Mouse (Mus musculus) MEL (cell line): ENCODE measurements around the gene Sort1. TPM values are rescaled to one million over a fixed set of nuclear protein-coding genes. Genes with fewer than 3 reads are reported as not detected.

Experiments used
- DNase-seq: peaks from one replicate; pipeline ENCODE4 v3.0.0; 2011; ENCODE audit warnings: low read depth, low spot score
- H3K27ac ChIP-seq: 2 replicates; pipeline ENCODE4 v1.5.1; 2012; ENCODE audit warnings: low read depth, mild to moderate bottlenecking, control low read depth, low read length, moderate library complexity; ENCODE audit not compliant: control insufficient read depth
- H3K27me3 ChIP-seq, 2 experiments: fragments of 150-350 bp in 1 of 2; sonication (generic) in 1 of 2; 2 replicates each; pipeline ENCODE4 v1.6.1; 2012; ENCODE audit warnings: low read length in 2 of 2, mild to moderate bottlenecking in 2 of 2, improper control_type of control experiment in 1 of 2, moderate library complexity in 1 of 2; ENCODE audit not compliant: insufficient read depth in 2 of 2, control insufficient read depth in 1 of 2
- H3K36me3 ChIP-seq, 2 experiments: 2 replicates each; pipeline ENCODE4 v1.6.1; 2012 to 2014; ENCODE audit warnings: low read length in 2 of 2, improper control_type of control experiment in 1 of 2, inconsistent platforms in 1 of 2, mild to moderate bottlenecking in 1 of 2; ENCODE audit not compliant: insufficient read depth in 2 of 2, control insufficient read depth in 1 of 2
- H3K4me1 ChIP-seq, 2 experiments: fragments of 150-350 bp in 1 of 2; sonication (generic) in 1 of 2; 2 replicates each; pipeline ENCODE4 v1.6.1; 2012; ENCODE audit warnings: low read length in 2 of 2, improper control_type of control experiment in 1 of 2, mild to moderate bottlenecking in 1 of 2; ENCODE audit not compliant: insufficient read depth in 2 of 2, control insufficient read depth in 1 of 2
- H3K4me3 ChIP-seq, 2 experiments: fragments of 150-350 bp in 1 of 2; sonication (generic) in 1 of 2; 2 replicates each; pipeline ENCODE4 v1.5.1; 2012; ENCODE audit warnings: low read depth in 2 of 2, low read length in 2 of 2, mild to moderate bottlenecking in 2 of 2, moderate library complexity in 2 of 2, control low read depth in 1 of 2, improper control_type of control experiment in 1 of 2; ENCODE audit not compliant: control insufficient read depth in 1 of 2, insufficient read depth in 1 of 2
- H3K79me2 ChIP-seq: 2 replicates; pipeline ENCODE4 v1.6.1; 2012; ENCODE audit warnings: mild to moderate bottlenecking, low read length, moderate library complexity; ENCODE audit not compliant: control insufficient read depth, poor library complexity, insufficient read depth
- H3K9ac ChIP-seq: 2 replicates; pipeline ENCODE4 v1.6.1; 2012; ENCODE audit warnings: low read depth, mild to moderate bottlenecking, control low read depth, low read length, moderate library complexity; ENCODE audit not compliant: control insufficient read depth, poor library complexity, severe bottlenecking
- H3K9me3 ChIP-seq: fragments of 150-350 bp; sonication (generic); replicated peaks from 2 replicates; pipeline ENCODE4 v1.6.1; 2012; ENCODE audit warnings: mild to moderate bottlenecking, low read length, improper control_type of control experiment, moderate library complexity; ENCODE audit not compliant: insufficient read depth
- BHLHE40 ChIP-seq: IDR thresholded peaks from 2 replicates; pipeline ENCODE4 v1.6.1; 2012; ENCODE audit warnings: low read depth, mild to moderate bottlenecking, inconsistent platforms, low read length, improper control_type of control experiment, borderline replicate concordance
- CHD2 ChIP-seq: IDR thresholded peaks from 2 replicates; pipeline ENCODE4 v1.6.1; 2011; ENCODE audit warnings: low read length, improper control_type of control experiment
- MAFK ChIP-seq: IDR thresholded peaks from 2 replicates; pipeline ENCODE4 v1.6.1; 2011; ENCODE audit warnings: low read depth, mild to moderate bottlenecking, low read length, improper control_type of control experiment, borderline replicate concordance
- MAZ ChIP-seq: IDR thresholded peaks from 2 replicates; pipeline ENCODE4 v1.6.1; 2012; ENCODE audit warnings: low read depth, mild to moderate bottlenecking, inconsistent platforms, low read length, improper control_type of control experiment
- MXI1 ChIP-seq: IDR thresholded peaks from 2 replicates; pipeline ENCODE4 v1.6.1; 2011; ENCODE audit warnings: mild to moderate bottlenecking, low read depth, low read length, improper control_type of control experiment
- RAD21 ChIP-seq: IDR thresholded peaks from 2 replicates; pipeline ENCODE4 v1.6.1; 2011; ENCODE audit warnings: mild to moderate bottlenecking, low read depth, low read length, improper control_type of control experiment
- RCOR1 ChIP-seq: IDR thresholded peaks from 2 replicates; pipeline ENCODE4 v1.6.1; 2012; ENCODE audit warnings: low read depth, mild to moderate bottlenecking, inconsistent platforms, low read length, improper control_type of control experiment
- TAL1 ChIP-seq: IDR thresholded peaks from 2 replicates; pipeline ENCODE4 v1.6.1; 2012; ENCODE audit warnings: mild to moderate bottlenecking, inconsistent platforms, low read length, moderate library complexity, mixed read lengths
- TCF12 ChIP-seq: IDR thresholded peaks from 2 replicates; pipeline ENCODE4 v1.6.1; 2014; ENCODE audit warnings: low read depth, mild to moderate bottlenecking, inconsistent platforms, low read length, improper control_type of control experiment, moderate library complexity
- UBTF ChIP-seq: IDR thresholded peaks from 2 replicates; pipeline ENCODE4 v1.6.1; 2012; ENCODE audit warnings: low read depth, mild to moderate bottlenecking, inconsistent platforms, low read length, improper control_type of control experiment, moderate library complexity, borderline replicate concordance; ENCODE audit not compliant: insufficient read depth
- USF1 ChIP-seq: IDR thresholded peaks from 2 replicates; pipeline ENCODE4 v1.6.1; 2014; ENCODE audit warnings: low read depth, mild to moderate bottlenecking, inconsistent platforms, low read length, improper control_type of control experiment, moderate library complexity
- polyA plus RNA-seq, 2 experiments: library from polyadenylated mRNA; stranded (reverse) in 1 of 2; unstranded in 1 of 2; fragments of >175 nt in 1 of 2; fragments of >200 nt in 1 of 2; gene quantifications; 2 replicates each; pipeline versions ENCODE4 v1.2.1 to v1.2.4; 2012; ENCODE audit warnings: low replicate concordance in 2 of 2, low read depth in 1 of 2; ENCODE audit not compliant: insufficient read length in 2 of 2, insufficient read depth in 1 of 2, missing spikeins in 1 of 2
- total RNA-seq: library from RNA; depleted of rRNA; stranded (reverse); fragments of 300-350 nt; gene quantifications from 2 replicates; pipeline ENCODE4 v1.2.3, GENCODE M21; 2012

The Sort1 gene
- total and polyA plus RNA-seq, 3 experiments = 10.2 to 28.3 (median 22.7) TPM

DNA sequence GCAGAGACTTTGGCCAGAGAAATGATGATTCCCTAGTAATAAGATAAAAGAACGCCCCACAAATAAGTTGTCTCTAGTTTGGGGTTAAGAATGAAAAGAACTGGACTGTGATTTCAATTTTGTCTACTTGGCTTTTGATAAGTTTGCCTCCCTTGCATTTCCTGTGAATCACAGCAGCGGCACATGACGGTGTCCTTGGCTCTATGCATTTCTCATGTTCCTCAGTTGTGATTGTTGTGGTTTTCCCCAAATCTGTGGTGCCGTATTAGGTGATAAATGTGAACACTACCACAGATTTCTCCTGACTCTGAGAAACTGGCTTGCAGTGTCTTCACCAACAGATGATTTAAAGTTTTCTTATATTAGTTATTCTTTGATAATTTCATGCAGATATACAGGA is 38.3 kb downstream of the Sort1 start:
- H3K79me2 ChIP-seq = no peaks in the 10 kb centered on the region
- peaks cover 0 to 4% of the 10 kb centered on the region in 2 experiments; a peak in 3 of 4 replicates for H3K4me1 ChIP-seq
- DNase-seq = no peak
- no peaks in the 10 kb centered on the region for H3K9me3 ChIP-seq
- H3K27me3 ChIP-seq = no peaks in the 10 kb centered on the region
- no peak overlapping the region for H3K4me3 ChIP-seq
- H3K27ac ChIP-seq = no peak overlapping the region
- TF ChIP-seq MXI1 (no peak), RCOR1 (peak; percentile 82; the same call in 1 of the 2 replicates), BHLHE40 (peak; percentile 59; the same call in 1 of the 2 replicates)
- H3K36me3 ChIP-seq = no peaks in the 10 kb centered on the region
- no peak overlapping the region for H3K9ac ChIP-seq

DNA sequence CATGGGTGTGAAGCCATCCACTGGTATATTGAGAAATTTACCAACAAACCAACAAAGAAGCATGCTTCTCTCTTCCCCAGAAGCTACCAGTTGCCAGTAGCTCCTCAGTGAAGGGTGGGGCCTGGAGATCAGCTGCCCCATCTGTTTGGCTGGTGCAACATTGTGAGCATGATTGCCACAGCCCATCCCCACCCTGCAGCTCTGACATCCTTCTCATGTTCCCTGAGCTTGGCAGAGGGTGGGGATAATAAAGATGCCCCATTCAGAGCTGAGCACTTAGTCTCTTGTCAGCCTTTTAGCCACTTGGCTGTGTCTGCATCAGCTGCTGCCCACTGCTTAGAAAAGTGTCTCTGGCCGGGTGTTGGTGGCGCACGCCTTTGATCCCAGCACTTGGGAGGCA is 39.1 kb downstream of the Sort1 start:
- Histone ChIP-seq H3K79me2 (no peaks in the 10 kb centered on the region), H3K4me3 (no peak overlapping the region), H3K36me3 (no peaks in the 10 kb centered on the region), H3K9me3 (no peaks in the 10 kb centered on the region), H3K27ac (no peak overlapping the region), H3K9ac (no peak overlapping the region), H3K27me3 (no peaks in the 10 kb centered on the region), H3K4me1 (peaks cover 0 to 4% of the 10 kb centered on the region in 2 experiments; a peak in 3 of 4 replicates)
- no peak for TF ChIP-seq USF1
- no peak for TF ChIP-seq TCF12
- TF ChIP-seq TAL1 = no peak
- no peak for TF ChIP-seq RAD21
- TF ChIP-seq UBTF = no peak
- TF ChIP-seq CHD2 = no peak
- peak; percentile 34 for DNase-seq

DNA sequence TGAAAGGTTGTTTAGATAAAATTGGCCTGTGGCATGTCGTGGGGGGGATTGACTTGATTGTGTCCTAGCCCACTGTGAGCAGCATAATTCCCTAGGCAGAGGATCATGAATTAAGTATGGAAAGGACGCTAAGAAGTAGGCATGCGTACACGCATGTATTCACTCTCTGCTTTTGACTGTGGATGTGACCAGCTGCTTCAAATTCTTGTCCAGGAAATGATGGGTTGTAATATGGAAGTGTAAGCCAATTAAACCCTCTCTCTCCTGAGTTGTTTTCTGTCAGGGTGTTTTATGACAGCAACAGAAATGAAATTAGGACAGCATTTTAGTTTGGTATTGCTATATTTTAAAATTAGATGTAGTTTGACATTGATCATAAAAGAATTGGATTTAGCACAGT is 41.0 kb downstream of the Sort1 start:
- no peaks in the 10 kb centered on the region for H3K27me3 ChIP-seq
- no peaks in the 10 kb centered on the region for H3K79me2 ChIP-seq
- H3K27ac ChIP-seq = no peak overlapping the region
- DNase-seq = no peak
- H3K36me3 ChIP-seq = peaks cover 0 to 4% of the 10 kb centered on the region in 2 experiments; a peak in 1 of 4 replicates
- H3K9ac ChIP-seq = no peak overlapping the region
- TF ChIP-seq MAZ (no peak), RCOR1 (no peak), UBTF (no peak), MAFK (no peak), TCF12 (no peak)
- H3K9me3 ChIP-seq = no peaks in the 10 kb centered on the region
- peaks cover 0 to 4% of the 10 kb centered on the region in 2 experiments; a peak in 3 of 4 replicates for H3K4me1 ChIP-seq
- H3K4me3 ChIP-seq = no peak overlapping the region
